Mouse (Mus musculus) testis, adult 2 months (tissue): ENCODE data around the gene Arhgef38.

ENCODE experiments used
- CTCF ChIP-seq: fragments of 200-500 bp; IDR thresholded peaks from 2 replicates; pipeline ENCODE4 v1.5.1; 2012; ENCODE audit warnings: low read depth, mild to moderate bottlenecking, inconsistent platforms, low read length, moderate library complexity; ENCODE audit not compliant: control insufficient read depth, insufficient read depth, insufficient replicate concordance
- POLR2A ChIP-seq: fragments of 200-500 bp; IDR thresholded peaks from 2 replicates; pipeline ENCODE4 v1.6.1; 2012; ENCODE audit warnings: low read depth, mild to moderate bottlenecking, inconsistent platforms, low read length, moderate library complexity; ENCODE audit not compliant: control insufficient read depth

DNA sequence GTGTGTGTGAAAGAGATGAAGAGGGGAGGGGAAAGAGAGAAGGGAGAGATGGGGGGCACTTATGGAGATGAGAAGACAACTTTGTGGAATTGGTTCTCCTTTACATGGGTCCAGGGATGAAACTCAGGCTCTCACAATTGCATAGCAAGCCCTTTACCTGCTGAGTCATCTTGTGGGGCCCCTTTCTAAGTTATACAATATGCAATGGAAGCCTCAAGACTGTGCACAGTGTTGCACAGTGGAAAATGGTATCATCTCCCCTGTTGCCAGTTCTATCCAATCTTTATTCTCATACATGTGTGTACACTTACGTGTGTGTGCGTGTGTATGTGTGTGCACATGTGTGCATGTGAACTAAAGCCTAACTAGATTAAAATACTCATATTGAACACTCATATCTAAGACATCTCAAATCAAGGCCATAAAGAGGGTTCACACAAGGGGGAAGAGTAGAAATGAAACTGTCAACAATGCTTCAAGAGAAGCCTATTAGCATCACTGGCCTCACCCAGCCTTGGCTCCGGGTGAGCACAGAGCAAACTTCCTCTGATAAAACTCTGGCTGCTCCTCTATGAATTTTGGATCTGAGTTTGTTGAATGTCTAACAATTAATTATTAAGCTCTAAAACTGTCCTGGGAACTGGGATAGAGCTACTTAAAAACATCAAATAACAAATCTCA, 21.2 kb downstream of the Arhgef38 start:
- TF ChIP-seq CTCF (no peak), POLR2A (no peak)
